Mouse (Mus musculus) left cerebral cortex, postnatal 25 days (tissue): ENCODE results near the gene Btf3. TPM values are rescaled to one million over a fixed set of nuclear protein-coding genes. Genes with fewer than 3 reads are reported as not detected.

ENCODE experiments used
- DNase-seq, 2 experiments: peaks; one replicate each; pipeline ENCODE4 v3.0.0; 2022; ENCODE audit warnings: low spot score in 2 of 2, mixed read lengths in 1 of 2
- intact Hi-C: fragments of 180-260 bp; cut with DNase I; formaldehyde crosslinking; loops from one replicate; pipeline ENCODE4 v1.15.1; 2025
- total RNA-seq, 2 experiments: library from RNA; stranded (reverse); gene quantifications; 2 replicates each; pipeline ENCODE4 v1.2.3; 2021

Gene Btf3
- total RNA-seq, 2 experiments from 2014 or later = 173 TPM

- no peak for DNase-seq
- intact Hi-C loops = no loop called here
Measured at GRCm38 (mm10) chr13:98291712-98292111, 25.1 kb downstream of the Btf3 start.

- intact Hi-C loops = no loop called here
- no peak for DNase-seq
Measured at GRCm38 (mm10) chr13:98290719-98291118, 26.1 kb downstream of the Btf3 start.

GRCm38 (mm10) chr13:98280990-98281650, 35.7 kb downstream of the Btf3 start:
- intact Hi-C loops = no loop called here
- no peak for DNase-seq

- intact Hi-C loops = no loop called here
- no peak for DNase-seq
Measured at GRCm38 (mm10) chr13:98279686-98280085, 37.1 kb downstream of the Btf3 start, which contains the start of gene Gm21976. Gm21976 (plus strand) TSS chr13:98279887.

- DNase-seq = no peak
- intact Hi-C loops = no loop called here
Measured at GRCm38 (mm10) chr13:98277501-98277900, 39.3 kb downstream of the Btf3 start.

GRCm38 (mm10) chr13:98276253-98276652, 40.6 kb downstream of the Btf3 start:
- DNase-seq = no peak
- intact Hi-C loops = no loop called here

- no peak for DNase-seq
Measured at GRCm38 (mm10) chr13:98275646-98276045, 41.2 kb downstream of the Btf3 start.

GRCm38 (mm10) chr13:98274023-98274422, 42.8 kb downstream of the Btf3 start:
- no peak for DNase-seq
- intact Hi-C loops = no loop called here

More at GRCm38 (mm10) chr13:98275646-98276045, 41.2 kb downstream of the Btf3 start:
- intact Hi-C loops = no loop called here

- intact Hi-C loops = loop anchor here (5.0 kb wide), 1 partner anchor 53 kb away; the partner anchor contains the start of gene Btf3
- DNase-seq = no peak
Measured at GRCm38 (mm10) chr13:98264111-98264510, 52.7 kb downstream of the Btf3 start.

- intact Hi-C loops = loop anchor here (5.0 kb wide), 1 partner anchor 54 kb away; the partner anchor contains the start of gene Btf3
- no peak for DNase-seq
Measured at GRCm38 (mm10) chr13:98263458-98263987, 53.3 kb downstream of the Btf3 start.

- intact Hi-C loops = loop anchor here (5.0 kb wide), 1 partner anchor 54 kb away; the partner anchor contains the start of gene Btf3
- DNase-seq = peak; percentile 97 to 99
Measured at GRCm38 (mm10) chr13:98262636-98263457, 54.0 kb downstream of the Btf3 start, which contains the start of the genes Utp15 and Ankra2. Utp15 (minus strand) TSS chr13:98263041. Ankra2 (plus strand) TSS chr13:98263074.

Other genes with a start within 250 kb of the Btf3 start
- 10 to 100 TPM; 37.3 to 45.1 TPM for gene Arhgef28, start 110.6 kb downstream of the Btf3 start, total RNA-seq
- gene Utp15, start 54.0 kb downstream of the Btf3 start, total RNA-seq = 10 to 100 TPM; 17.6 to 18.2 TPM
- gene Ankra2, start 53.9 kb downstream of the Btf3 start, total RNA-seq = 10 to 100 TPM; 43.6 to 46.2 TPM
- not detected for gene Gm21976, start 37.1 kb downstream of the Btf3 start, total RNA-seq
- gene Foxd1, start 37.2 kb upstream of the Btf3 start, total RNA-seq = 1 to 10 TPM in 1 of 2 experiments, under 1 TPM in 1; 0.92 to 1.6 TPM
- gene Gm10320, start 175.0 kb upstream of the Btf3 start, total RNA-seq = not detected